Mouse (Mus musculus) gastrocnemius, postnatal 4 days (tissue): ENCODE measurements around the gene Olfr788. TPM values are rescaled to one million over a fixed set of nuclear protein-coding genes. Genes with fewer than 3 reads are reported as not detected.

Experiments
- DNase-seq, 2 experiments: peaks; one replicate each; pipeline ENCODE4 v3.0.0; 2021 to 2022; ENCODE audit warnings: low spot score in 2 of 2, mixed read lengths in 2 of 2
- long read RNA-seq, 2 experiments: library from polyadenylated mRNA; stranded (forward); transcript quantifications; one replicate each; pipeline ENCODE4 v2.0.0; 2021
- total RNA-seq, 2 experiments: library from RNA; stranded (reverse); gene quantifications; 2 replicates each; pipeline ENCODE4 v1.2.3; 2021

Olfr788 gene
- total RNA-seq: not detected
- long read RNA-seq, experiment 1: 0 reads
- long read RNA-seq, experiment 2: 0 reads

DNA sequence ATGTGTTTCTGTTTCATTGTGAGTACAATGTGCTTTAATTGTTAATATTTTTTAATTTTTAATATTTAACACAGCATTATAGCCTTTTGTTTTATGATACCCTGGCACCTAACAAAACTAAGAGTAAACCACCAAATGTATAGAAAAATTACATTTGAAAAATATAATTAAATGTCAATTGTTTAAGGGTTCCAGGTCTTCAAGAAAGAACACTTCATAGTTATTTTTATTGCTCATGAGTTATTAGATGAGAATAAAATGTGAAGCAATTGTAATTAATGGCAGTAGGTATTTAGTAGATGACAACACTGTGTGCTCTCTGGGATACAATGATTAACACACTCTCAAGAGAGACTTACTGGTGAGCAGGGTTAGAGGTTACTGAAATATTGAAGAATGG is at the start of gene Olfr788:
Olfr788 (plus strand) TSS at position 301 of the 400 bp plus-strand sequence.
- no peak for DNase-seq

GRCm38 (mm10) chr10:129427006-129427405 is 43.8 kb upstream of the Olfr788 start, which contains the start of gene Olfr786:
Olfr786 (plus strand) TSS chr10:129427306.
- no peak for DNase-seq

DNA sequence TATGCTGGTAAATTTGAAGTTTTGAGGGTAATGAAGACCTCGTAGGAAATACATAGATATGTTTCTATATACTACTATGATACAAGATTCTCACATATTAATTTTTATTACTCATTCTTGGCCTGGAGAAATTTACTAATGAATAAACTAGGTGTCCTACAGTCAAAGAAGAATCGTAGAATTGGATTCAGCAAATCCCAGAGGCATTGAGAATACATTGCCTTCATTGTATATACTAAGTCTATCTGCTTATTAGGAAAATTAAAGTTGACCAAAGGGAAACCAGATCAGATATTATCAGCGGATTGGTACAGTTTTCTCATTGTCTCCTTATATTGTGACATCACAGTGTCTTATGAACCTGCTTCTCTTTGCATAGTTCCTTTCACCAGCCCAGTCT is 9.2 kb upstream of the Olfr788 start, which contains the start of gene Olfr787:
Olfr787 (plus strand) TSS at position 301 of the 400 bp plus-strand sequence.
- no peak for DNase-seq

DNA sequence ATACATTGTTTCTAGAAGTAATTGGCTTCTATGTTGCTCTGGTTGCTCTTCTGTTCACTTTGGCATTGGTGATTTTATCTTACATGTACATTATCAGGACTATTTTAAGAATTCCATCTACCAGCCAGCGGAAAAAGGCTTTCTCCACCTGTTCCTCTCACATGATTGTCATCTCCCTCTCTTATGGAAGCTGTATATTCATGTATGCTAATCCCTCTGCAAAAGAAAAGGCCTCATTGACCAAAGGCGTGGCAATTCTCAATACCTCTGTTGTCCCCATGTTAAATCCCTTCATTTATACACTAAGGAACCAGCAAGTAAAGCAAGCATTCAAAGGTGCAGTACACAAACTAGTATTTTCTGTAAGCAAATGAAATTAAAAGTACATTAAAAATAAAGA is 2.5 kb downstream of the Olfr788 start:
- DNase-seq: no peak

- no peak for DNase-seq
These were observed 2.9 kb downstream of the Olfr788 start for GRCm38 (mm10) chr10:129473723-129474122.

- no peak for DNase-seq
These were observed 13.7 kb downstream of the Olfr788 start, which contains the start of gene Olfr789 for GRCm38 (mm10) chr10:129484452-129484851. Olfr789 (plus strand) TSS chr10:129484752.

GRCm38 (mm10) chr10:129490101-129490500 is 19.3 kb downstream of the Olfr788 start:
- no peak for DNase-seq

DNA sequence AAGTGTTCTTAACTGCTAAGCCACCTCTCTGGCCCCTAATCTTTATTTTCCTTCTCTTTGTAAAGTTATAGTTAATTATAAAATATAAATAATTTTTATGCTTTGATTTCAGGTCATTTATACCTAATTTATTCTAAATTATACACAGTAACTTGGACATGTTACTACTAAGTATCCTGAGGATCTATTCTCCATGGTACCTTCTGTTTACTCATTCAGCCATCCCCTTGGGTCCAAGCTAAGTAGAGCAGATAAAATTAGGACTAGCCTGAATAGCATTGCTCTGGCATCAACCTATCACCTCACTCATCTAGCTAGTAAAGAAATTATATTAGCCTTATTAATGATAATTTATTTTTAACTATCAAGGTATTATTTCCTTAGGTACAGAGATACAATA is 27.4 kb downstream of the Olfr788 start, which contains the start of gene Olfr790:
Olfr790 (plus strand) TSS at position 301 of the 400 bp plus-strand sequence.
- DNase-seq: no peak

GRCm38 (mm10) chr10:129521492-129521891 is 50.7 kb downstream of the Olfr788 start, which contains the start of gene Olfr791:
Olfr791 (plus strand) TSS chr10:129521792.
- DNase-seq: no peak

Other genes with a start within 250 kb of the Olfr788 start
- not detected for gene Olfr774, start 234.8 kb upstream of the Olfr788 start, total RNA-seq
- not detected for gene Olfr775, start 222.6 kb upstream of the Olfr788 start, total RNA-seq
- not detected for gene Olfr776, start 211.9 kb upstream of the Olfr788 start, total RNA-seq
- gene Olfr777, start 199.5 kb upstream of the Olfr788 start, total RNA-seq: not detected
- not detected for gene Olfr780, start 152.9 kb upstream of the Olfr788 start, total RNA-seq
- not detected for gene Olfr781, start 142.1 kb upstream of the Olfr788 start, total RNA-seq
- gene Olfr782, start 122.1 kb upstream of the Olfr788 start, total RNA-seq: not detected
- under 1 TPM in 1 of 2 experiments, not detected in 1; 0.07 TPM for gene Olfr784, start 86.9 kb upstream of the Olfr788 start, total RNA-seq
- gene Olfr785, start 65.6 kb upstream of the Olfr788 start, total RNA-seq: not detected
- not detected for gene Olfr786, start 43.7 kb upstream of the Olfr788 start, total RNA-seq
- not detected for gene Olfr787, start 9.1 kb upstream of the Olfr788 start, total RNA-seq
- gene Olfr789, start 13.8 kb downstream of the Olfr788 start, total RNA-seq: not detected
- gene Olfr790, start 27.5 kb downstream of the Olfr788 start, total RNA-seq: not detected
- not detected for gene Olfr791, start 50.8 kb downstream of the Olfr788 start, total RNA-seq
- not detected for gene Olfr792, start 68.2 kb downstream of the Olfr788 start, total RNA-seq
- not detected for gene Olfr794, start 96.7 kb downstream of the Olfr788 start, total RNA-seq
- gene Olfr796, start 141.6 kb downstream of the Olfr788 start, total RNA-seq: not detected
- not detected for gene Olfr798, start 156.9 kb downstream of the Olfr788 start, total RNA-seq
- not detected for gene Olfr799, start 166.5 kb downstream of the Olfr788 start, total RNA-seq
- not detected for gene Olfr800, start 186.7 kb downstream of the Olfr788 start, total RNA-seq
- gene Olfr801, start 202.9 kb downstream of the Olfr788 start, total RNA-seq: not detected
- gene Olfr802, start 217.2 kb downstream of the Olfr788 start, total RNA-seq: not detected
- not detected for gene Olfr803, start 223.3 kb downstream of the Olfr788 start, total RNA-seq
- not detected for gene Olfr804, start 232.2 kb downstream of the Olfr788 start, total RNA-seq